Mouse (Mus musculus): ENCODE measurements around the gene Defb29. TPM values are rescaled to one million over a fixed set of nuclear protein-coding genes. Genes with fewer than 3 reads are reported as not detected.

Defb29 gene
- polyA plus RNA-seq, 1 experiment from 2014 or later: not detected

DNA sequence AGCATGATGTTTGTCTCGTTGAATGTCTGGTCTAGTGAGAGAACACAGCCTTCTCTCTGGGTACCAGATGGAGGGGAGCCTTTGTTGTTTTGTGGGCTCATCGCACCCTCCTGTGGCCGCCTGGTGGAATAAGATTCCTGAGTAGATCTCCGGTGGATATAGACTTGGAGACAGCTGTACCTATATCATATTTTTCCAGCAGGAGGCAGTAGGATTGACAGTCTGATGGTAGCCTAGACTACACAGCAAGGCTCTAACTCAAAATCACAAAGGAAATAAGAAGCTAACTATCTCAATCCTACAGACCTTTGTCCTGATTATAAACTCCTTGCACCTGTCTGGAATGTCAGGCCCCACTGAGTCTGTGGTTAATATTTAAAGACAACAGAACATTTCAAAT, 4.8 kb upstream of the Defb29 start:
- Histone ChIP-seq H3K36me3 (ENCODE audit: control insufficient read depth, insufficient read depth, low read length) (no peaks in the 10 kb centered on the region), H3K4me3 (ENCODE audit: control insufficient read depth in 1 of 2, insufficient read depth in 1 of 2, low read depth in 1 of 2, low read length in 2 of 2) (no peak overlapping the region), H3K4me1 (ENCODE audit: control insufficient read depth in 2 of 2, insufficient read depth in 2 of 2, low read length in 2 of 2) (no peaks in the 10 kb centered on the region), H3K27me3 (ENCODE audit: control insufficient read depth, insufficient read depth, low read length) (no peaks in the 10 kb centered on the region), H3K9ac (ENCODE audit: low read length) (no peak overlapping the region), H3K9me3 (ENCODE audit: control insufficient read depth, low read length) (peaks cover 4% of the 10 kb centered on the region), H3K27ac (replicated peaks in 1 of 2; ENCODE audit: control insufficient read depth in 1 of 2, insufficient read depth in 1 of 2, low read depth in 2 of 2, low read length in 2 of 2) (no peak overlapping the region), H3K4me2 (ENCODE audit: low read length) (no peak overlapping the region)
- WGBS: 19% methylated on average over 4 of the region's 4 CpGs
- ATAC-seq (ENCODE audit: insufficient number of reproducible peaks, insufficient read depth, low FRiP score, low read depth): no peak

GRCm38 (mm10) chr2:152543478-152543877, 3.6 kb upstream of the Defb29 start:
- no peaks in the 10 kb centered on the region for H3K36me3 ChIP-seq (ENCODE audit: control insufficient read depth, insufficient read depth, low read length)
- no peak overlapping the region for H3K4me2 ChIP-seq (ENCODE audit: low read length)
- no peak overlapping the region for H3K4me3 ChIP-seq (ENCODE audit: control insufficient read depth in 1 of 2, insufficient read depth in 1 of 2, low read depth in 1 of 2, low read length in 2 of 2)
- ATAC-seq (ENCODE audit: insufficient number of reproducible peaks, insufficient read depth, low FRiP score, low read depth): no peak
- WGBS: 52% methylated on average over 4 of the region's 4 CpGs
- no peak overlapping the region for H3K9ac ChIP-seq (ENCODE audit: low read length)
- H3K4me1 ChIP-seq (ENCODE audit: control insufficient read depth in 2 of 2, insufficient read depth in 2 of 2, low read length in 2 of 2): no peaks in the 10 kb centered on the region
- no peak overlapping the region for H3K27ac ChIP-seq (replicated peaks in 1 of 2; ENCODE audit: control insufficient read depth in 1 of 2, insufficient read depth in 1 of 2, low read depth in 2 of 2, low read length in 2 of 2)
- H3K9me3 ChIP-seq (ENCODE audit: control insufficient read depth, low read length): peaks cover 4% of the 10 kb centered on the region
- no peaks in the 10 kb centered on the region for H3K27me3 ChIP-seq (ENCODE audit: control insufficient read depth, insufficient read depth, low read length)

GRCm38 (mm10) chr2:152542897-152543296, 3.0 kb upstream of the Defb29 start:
- H3K9ac ChIP-seq (ENCODE audit: low read length): no peak overlapping the region
- H3K36me3 ChIP-seq (ENCODE audit: control insufficient read depth, insufficient read depth, low read length): no peaks in the 10 kb centered on the region
- no peaks in the 10 kb centered on the region for H3K27me3 ChIP-seq (ENCODE audit: control insufficient read depth, insufficient read depth, low read length)
- H3K4me3 ChIP-seq (ENCODE audit: control insufficient read depth in 1 of 2, insufficient read depth in 1 of 2, low read depth in 1 of 2, low read length in 2 of 2): no peak overlapping the region
- H3K4me2 ChIP-seq (ENCODE audit: low read length): no peak overlapping the region
- peaks cover 4% of the 10 kb centered on the region for H3K9me3 ChIP-seq (ENCODE audit: control insufficient read depth, low read length)
- H3K4me1 ChIP-seq (ENCODE audit: control insufficient read depth in 2 of 2, insufficient read depth in 2 of 2, low read length in 2 of 2): no peaks in the 10 kb centered on the region
- H3K27ac ChIP-seq (replicated peaks in 1 of 2; ENCODE audit: control insufficient read depth in 1 of 2, insufficient read depth in 1 of 2, low read depth in 2 of 2, low read length in 2 of 2): no peak overlapping the region
- ATAC-seq (ENCODE audit: insufficient number of reproducible peaks, insufficient read depth, low FRiP score, low read depth): no peak
- WGBS: 64% methylated on average over 2 of the region's 2 CpGs

- no peaks in the 10 kb centered on the region for H3K4me1 ChIP-seq (ENCODE audit: control insufficient read depth in 2 of 2, insufficient read depth in 2 of 2, low read length in 2 of 2)
- no peaks in the 10 kb centered on the region for H3K27me3 ChIP-seq (ENCODE audit: control insufficient read depth, insufficient read depth, low read length)
- no peak for ATAC-seq (ENCODE audit: insufficient number of reproducible peaks, insufficient read depth, low FRiP score, low read depth)
- no peak overlapping the region for H3K4me2 ChIP-seq (ENCODE audit: low read length)
- no peaks in the 10 kb centered on the region for H3K36me3 ChIP-seq (ENCODE audit: control insufficient read depth, insufficient read depth, low read length)
- no peak overlapping the region for H3K4me3 ChIP-seq (ENCODE audit: control insufficient read depth in 1 of 2, insufficient read depth in 1 of 2, low read depth in 1 of 2, low read length in 2 of 2)
- no peak overlapping the region for H3K9ac ChIP-seq (ENCODE audit: low read length)
- peaks cover 4% of the 10 kb centered on the region for H3K9me3 ChIP-seq (ENCODE audit: control insufficient read depth, low read length)
- 81% methylated on average over 9 of the region's 9 CpGs for WGBS
- no peak overlapping the region for H3K27ac ChIP-seq (replicated peaks in 1 of 2; ENCODE audit: control insufficient read depth in 1 of 2, insufficient read depth in 1 of 2, low read depth in 2 of 2, low read length in 2 of 2)
Measured at GRCm38 (mm10) chr2:152541979-152542378, 2.1 kb upstream of the Defb29 start.

DNA sequence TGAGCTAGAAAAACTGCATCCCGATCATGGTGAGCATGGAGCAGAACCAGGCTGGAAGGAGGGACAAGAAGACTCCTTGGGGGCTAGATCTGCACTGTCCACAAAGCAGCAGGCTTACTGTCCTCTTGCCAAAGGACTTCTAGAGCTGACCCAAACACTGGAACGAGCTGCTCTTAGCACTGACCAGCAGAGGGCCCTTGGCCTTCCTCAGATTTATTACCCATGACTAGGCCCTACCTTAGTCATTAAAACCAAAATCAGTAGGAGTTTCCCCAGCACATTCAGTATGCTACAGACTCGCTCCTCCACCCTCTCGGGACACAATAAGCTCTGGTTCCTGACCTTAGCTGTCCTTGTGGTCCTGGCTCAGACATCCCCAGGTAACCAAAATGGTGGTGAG, 21.9 kb downstream of the Defb29 start, which contains the start of gene Defb28:
TSS of gene Defb28 (plus strand) at position 275 of the 400 bp plus-strand sequence.
- Histone ChIP-seq H3K27me3 (ENCODE audit: control insufficient read depth, insufficient read depth, low read length) (no peaks in the 10 kb centered on the region), H3K9me3 (ENCODE audit: control insufficient read depth, low read length) (no peaks in the 10 kb centered on the region), H3K36me3 (ENCODE audit: control insufficient read depth, insufficient read depth, low read length) (no peaks in the 10 kb centered on the region), H3K4me2 (ENCODE audit: low read length) (no peak within 1 kb of the TSS), H3K27ac (replicated peaks in 1 of 2; ENCODE audit: control insufficient read depth in 1 of 2, insufficient read depth in 1 of 2, low read depth in 2 of 2, low read length in 2 of 2) (no peak within 1 kb of the TSS), H3K4me1 (ENCODE audit: control insufficient read depth in 2 of 2, insufficient read depth in 2 of 2, low read length in 2 of 2) (no peaks in the 10 kb centered on the region), H3K4me3 (ENCODE audit: control insufficient read depth in 1 of 2, insufficient read depth in 1 of 2, low read depth in 1 of 2, low read length in 2 of 2) (no peak within 1 kb of the TSS), H3K9ac (ENCODE audit: low read length) (no peak within 1 kb of the TSS)
- ATAC-seq (ENCODE audit: insufficient number of reproducible peaks, insufficient read depth, low FRiP score, low read depth): no peak
- 68% methylated on average over 4 of the region's 4 CpGs for WGBS

- H3K4me2 ChIP-seq (ENCODE audit: low read length): no peak overlapping the region
- no peaks in the 10 kb centered on the region for H3K9me3 ChIP-seq (ENCODE audit: control insufficient read depth, low read length)
- H3K27ac ChIP-seq (replicated peaks in 1 of 2; ENCODE audit: control insufficient read depth in 1 of 2, insufficient read depth in 1 of 2, low read depth in 2 of 2, low read length in 2 of 2): no peak overlapping the region
- no peak overlapping the region for H3K9ac ChIP-seq (ENCODE audit: low read length)
- no peaks in the 10 kb centered on the region for H3K27me3 ChIP-seq (ENCODE audit: control insufficient read depth, insufficient read depth, low read length)
- no peaks in the 10 kb centered on the region for H3K4me1 ChIP-seq (ENCODE audit: control insufficient read depth in 2 of 2, insufficient read depth in 2 of 2, low read length in 2 of 2)
- WGBS: 74% methylated on average over 4 of the region's 4 CpGs
- H3K4me3 ChIP-seq (ENCODE audit: control insufficient read depth in 1 of 2, insufficient read depth in 1 of 2, low read depth in 1 of 2, low read length in 2 of 2): no peak overlapping the region
- no peak for ATAC-seq (ENCODE audit: insufficient number of reproducible peaks, insufficient read depth, low FRiP score, low read depth)
- H3K36me3 ChIP-seq (ENCODE audit: control insufficient read depth, insufficient read depth, low read length): no peaks in the 10 kb centered on the region
Measured at GRCm38 (mm10) chr2:152516084-152516483, 23.8 kb downstream of the Defb29 start.

DNA sequence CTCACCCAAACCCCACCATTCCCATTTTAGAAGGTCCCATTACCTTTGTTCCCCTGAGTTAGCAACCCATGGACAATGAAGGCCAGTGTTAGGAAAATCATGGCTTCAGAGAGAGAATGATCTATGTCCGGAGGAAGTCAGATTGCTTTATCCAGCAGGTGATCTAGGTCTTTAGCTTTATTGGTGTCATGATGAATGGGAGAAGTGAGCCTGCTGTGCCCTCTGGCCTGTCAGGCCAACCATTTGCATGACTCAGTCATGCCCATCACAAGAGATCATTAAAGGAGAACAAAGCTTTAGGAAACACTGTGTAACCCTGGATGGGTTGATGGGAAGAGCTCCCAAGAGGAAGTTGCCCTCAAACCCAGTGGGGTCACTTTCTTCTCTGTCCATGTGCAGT, 28.3 kb downstream of the Defb29 start, which contains the start of gene Defb26:
TSS of gene Defb26 (minus strand) at position 101 of the 400 bp plus-strand sequence.
- Histone ChIP-seq H3K27ac (replicated peaks in 1 of 2; ENCODE audit: control insufficient read depth in 1 of 2, insufficient read depth in 1 of 2, low read depth in 2 of 2, low read length in 2 of 2) (no peak within 1 kb of the TSS), H3K9me3 (ENCODE audit: control insufficient read depth, low read length) (no peaks in the 10 kb centered on the region), H3K4me3 (ENCODE audit: control insufficient read depth in 1 of 2, insufficient read depth in 1 of 2, low read depth in 1 of 2, low read length in 2 of 2) (no peak within 1 kb of the TSS), H3K4me1 (ENCODE audit: control insufficient read depth in 2 of 2, insufficient read depth in 2 of 2, low read length in 2 of 2) (no peaks in the 10 kb centered on the region), H3K27me3 (ENCODE audit: control insufficient read depth, insufficient read depth, low read length) (no peaks in the 10 kb centered on the region), H3K4me2 (ENCODE audit: low read length) (no peak within 1 kb of the TSS), H3K9ac (ENCODE audit: low read length) (no peak within 1 kb of the TSS), H3K36me3 (ENCODE audit: control insufficient read depth, insufficient read depth, low read length) (no peaks in the 10 kb centered on the region)
- WGBS: 84% methylated on average over 1 of the region's 1 CpGs
- no peak for ATAC-seq (ENCODE audit: insufficient number of reproducible peaks, insufficient read depth, low FRiP score, low read depth)

GRCm38 (mm10) chr2:152503950-152504349, 35.9 kb downstream of the Defb29 start:
- WGBS: 77% methylated on average over 2 of the region's 2 CpGs
- Histone ChIP-seq H3K27me3 (ENCODE audit: control insufficient read depth, insufficient read depth, low read length) (no peaks in the 10 kb centered on the region), H3K9ac (ENCODE audit: low read length) (no peak overlapping the region), H3K4me2 (ENCODE audit: low read length) (no peak overlapping the region), H3K36me3 (ENCODE audit: control insufficient read depth, insufficient read depth, low read length) (no peaks in the 10 kb centered on the region), H3K27ac (replicated peaks in 1 of 2; ENCODE audit: control insufficient read depth in 1 of 2, insufficient read depth in 1 of 2, low read depth in 2 of 2, low read length in 2 of 2) (no peak overlapping the region), H3K9me3 (ENCODE audit: control insufficient read depth, low read length) (no peaks in the 10 kb centered on the region), H3K4me3 (ENCODE audit: control insufficient read depth in 1 of 2, insufficient read depth in 1 of 2, low read depth in 1 of 2, low read length in 2 of 2) (no peak overlapping the region), H3K4me1 (ENCODE audit: control insufficient read depth in 2 of 2, insufficient read depth in 2 of 2, low read length in 2 of 2) (peaks cover 3% of the 10 kb centered on the region in 2 experiments; a peak in 2 of 4 replicates)
- ATAC-seq (ENCODE audit: insufficient number of reproducible peaks, insufficient read depth, low FRiP score, low read depth): no peak

All from heart, embryonic 14.5 days (tissue).